Mouse (Mus musculus) urinary bladder, postnatal 0 days (tissue): Measurements from ENCODE around the gene Dchs1. TPM values are rescaled to one million over a fixed set of nuclear protein-coding genes. Genes with fewer than 3 reads are reported as not detected.

Experiments
- polyA plus RNA-seq: library from polyadenylated mRNA; unstranded; fragments of >200 nt; fragmentation: Nextera tagmentation; extraction: Ambion mirVana; gene quantifications from 2 replicates; pipeline ENCODE4 v1.2.1, GENCODE M21; 2015

Dchs1 gene
- polyA plus RNA-seq: 2.9 and 3.0 TPM in 2 replicates

GRCm38 (mm10) chr7:105787285-105788140 lies at the start of gene Dchs1:
Gene Dchs1, minus strand, starts transcription at chr7:105787654.

DNA sequence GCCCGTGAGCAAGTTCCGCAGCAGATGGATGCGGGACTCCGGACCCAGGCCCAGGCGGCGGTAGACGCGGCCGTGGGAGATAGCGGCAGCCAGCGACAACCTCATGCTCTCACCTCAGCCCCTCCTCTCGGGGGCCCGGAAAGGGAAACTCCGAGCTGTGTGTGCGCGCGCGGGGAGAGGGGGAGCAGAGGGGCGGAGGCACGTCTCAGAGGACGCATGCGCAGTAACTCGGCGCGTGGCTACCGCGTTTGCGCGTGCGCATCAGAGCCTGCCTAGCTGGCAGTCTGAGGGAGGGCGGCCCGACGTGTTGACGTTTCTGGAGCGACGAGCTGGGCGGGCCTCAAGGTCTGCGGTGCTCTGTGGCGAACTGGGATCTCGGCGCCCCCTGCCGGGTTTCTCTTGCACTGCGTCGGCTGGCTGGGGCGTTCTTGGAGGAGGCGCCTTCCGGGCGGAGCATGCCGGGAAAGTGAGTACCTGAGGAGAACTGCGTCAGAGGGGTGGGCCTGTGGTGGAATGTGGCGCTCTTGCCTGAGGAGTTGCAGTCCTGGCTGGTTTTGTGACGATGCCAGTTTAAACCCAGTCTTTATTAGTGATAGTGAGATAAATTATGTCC lies 23.5 kb upstream of the Dchs1 start, which contains the start of gene Mrpl17:
Gene Mrpl17, minus strand, starts transcription at position 223 of the 613 bp plus-strand sequence.

DNA sequence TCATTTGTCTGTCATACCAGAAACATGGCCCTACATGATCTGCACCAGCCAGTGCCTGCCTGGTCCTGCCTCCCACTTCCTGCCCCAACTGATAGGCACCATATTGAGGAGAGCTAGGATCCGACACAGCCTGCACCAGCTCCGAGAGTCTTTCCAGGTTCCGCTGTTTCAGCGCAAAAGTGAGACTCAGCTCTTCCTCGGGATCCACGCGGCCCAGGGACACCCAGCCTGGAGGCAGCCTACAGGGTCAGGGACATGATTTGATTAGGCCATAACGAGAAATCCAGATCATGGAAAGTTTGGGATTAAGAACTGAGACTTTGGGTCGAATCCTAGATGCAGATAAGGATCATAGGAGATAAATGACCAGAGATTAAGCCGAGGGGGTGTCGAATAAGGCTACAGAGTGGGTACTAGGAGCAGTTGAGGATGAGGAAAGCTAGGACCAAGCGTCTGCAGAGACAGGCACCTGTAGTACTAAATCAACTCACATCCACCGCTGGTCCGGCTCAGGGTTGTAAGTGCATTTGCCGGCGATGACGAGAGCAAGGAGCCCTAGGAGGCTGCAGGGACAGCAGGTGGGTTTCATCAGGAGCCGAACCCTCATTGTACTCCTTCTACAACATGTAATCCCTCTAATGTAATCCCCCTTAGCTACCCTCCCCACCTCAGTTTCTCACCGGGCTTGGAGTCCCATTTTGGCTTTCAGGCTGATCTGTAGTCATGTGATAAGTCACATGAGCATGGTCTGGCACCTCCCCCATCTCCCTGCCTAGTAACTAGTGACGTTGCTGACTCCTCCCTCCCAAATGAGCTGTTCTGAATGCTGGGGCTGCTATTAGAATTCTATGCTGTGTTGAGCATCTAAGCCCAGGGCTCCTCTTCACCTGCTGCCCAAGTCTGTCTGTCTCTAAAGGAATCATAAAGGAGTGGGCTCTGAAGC lies 35.7 kb downstream of the Dchs1 start, which contains the start of gene Tpp1:
Gene Tpp1, minus strand, starts transcription at position 745 of the 943 bp plus-strand sequence.

DNA sequence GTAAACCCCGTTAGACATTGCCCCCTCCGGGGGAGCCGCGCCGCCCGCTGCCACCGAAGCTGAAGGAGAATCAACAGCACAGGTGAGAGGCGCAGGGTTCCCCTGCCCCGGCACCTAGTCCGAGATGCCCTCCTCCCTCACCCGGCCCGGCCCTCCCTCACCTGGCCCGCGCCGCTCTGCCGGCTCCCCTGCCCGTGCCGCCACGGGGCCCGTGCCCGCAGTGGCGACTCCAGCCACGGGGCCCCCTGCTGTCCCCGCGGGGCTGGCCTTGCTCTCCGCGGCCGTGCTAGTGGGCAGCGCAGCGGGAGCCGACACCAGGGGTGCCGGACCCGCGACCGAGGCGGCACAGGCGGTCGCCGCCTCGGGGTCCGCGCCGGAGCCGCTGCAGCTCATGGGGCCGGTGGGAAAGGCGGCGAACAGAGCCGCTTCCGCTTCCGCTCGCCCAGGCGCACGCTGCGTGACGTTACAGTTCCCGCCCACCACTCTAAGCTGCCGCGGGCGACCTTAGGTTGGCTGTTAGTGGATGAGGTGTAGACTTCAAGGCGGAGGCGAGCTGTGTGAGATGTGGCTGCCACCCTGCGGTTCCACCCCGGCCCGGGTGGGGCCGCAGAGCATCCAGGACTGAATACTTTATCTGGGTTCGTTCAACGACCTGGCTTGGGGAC lies 43.4 kb downstream of the Dchs1 start, which contains the start of gene Taf10:
Gene Taf10, minus strand, starts transcription at position 436 of the 665 bp plus-strand sequence.

GRCm38 (mm10) chr7:105736911-105737521 lies 50.4 kb downstream of the Dchs1 start, which contains the start of gene Rrp8:
Gene Rrp8, minus strand, starts transcription at chr7:105737385.

GRCm38 (mm10) chr7:105736264-105736901 lies 51.1 kb downstream of the Dchs1 start, which contains the start of gene Ilk:
Gene Ilk, plus strand, starts transcription at chr7:105736592.

Other genes starting within 250 kb of the Dchs1 start
- 28.9 and 31.0 TPM in 2 replicates for gene Smpd1, start 233.3 kb downstream of the Dchs1 start, polyA plus RNA-seq
- 20.1 and 20.4 TPM in 2 replicates for gene Apbb1, start 206.0 kb downstream of the Dchs1 start, polyA plus RNA-seq
- 0.79 and 2.3 TPM in 2 replicates for gene Hpx, start 187.5 kb downstream of the Dchs1 start, polyA plus RNA-seq
- 36.2 and 40.7 TPM in 2 replicates for gene Trim3, start 154.1 kb downstream of the Dchs1 start, polyA plus RNA-seq
- gene Timm10b, start 147.6 kb downstream of the Dchs1 start, polyA plus RNA-seq: 202 and 204 TPM in 2 replicates
- gene Arfip2, start 147.2 kb downstream of the Dchs1 start, polyA plus RNA-seq: 50.8 and 51.2 TPM in 2 replicates
- gene Gm45799, start 147.1 kb downstream of the Dchs1 start, polyA plus RNA-seq: 27.3 and 48.5 TPM in 2 replicates
- gene Dnhd1, start 136.8 kb downstream of the Dchs1 start, polyA plus RNA-seq: 0.42 and 0.56 TPM in 2 replicates
- gene Ilk, start 51.1 kb downstream of the Dchs1 start, polyA plus RNA-seq: 997 and 1,007 TPM in 2 replicates
- gene Rrp8, start 50.3 kb downstream of the Dchs1 start, polyA plus RNA-seq: 21.7 and 26.0 TPM in 2 replicates
- gene Taf10, start 43.3 kb downstream of the Dchs1 start, polyA plus RNA-seq: 83.7 and 100 TPM in 2 replicates
- 82.6 and 86.1 TPM in 2 replicates for gene Tpp1, start 35.4 kb downstream of the Dchs1 start, polyA plus RNA-seq
- gene Mrpl17, start 23.4 kb upstream of the Dchs1 start, polyA plus RNA-seq: 395 and 404 TPM in 2 replicates
- 0.57 and 0.91 TPM in 2 replicates for gene Gm4070, start 166.3 kb upstream of the Dchs1 start, polyA plus RNA-seq